Mouse (Mus musculus) layer of hippocampus, adult 9-11 months (tissue): ENCODE results near the gene Nol4l.

Experiments
- DNase-seq: peaks from one replicate; pipeline ENCODE4 v3.0.0; 2022

Gene Nol4l

DNA sequence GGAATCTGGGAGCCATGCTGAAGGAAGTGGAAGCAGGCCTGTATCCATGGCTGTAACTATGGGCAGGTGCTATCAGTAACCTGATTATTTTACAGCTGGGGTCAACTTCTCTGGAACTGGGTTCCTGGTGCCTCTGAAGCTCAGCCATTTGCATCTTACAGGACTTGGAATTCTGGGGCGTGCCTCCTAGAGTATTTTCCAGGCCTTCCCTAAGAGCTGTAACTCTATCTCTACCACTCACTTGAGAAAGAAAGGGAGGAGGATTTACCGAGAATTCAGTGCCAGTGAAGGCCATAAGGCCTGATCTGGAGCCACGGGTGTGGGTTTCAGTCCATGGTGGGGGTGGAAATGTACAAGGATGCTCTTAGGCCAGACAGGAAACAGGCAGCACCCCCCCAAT, 88.5 kb downstream of the Nol4l start:
- no peak for DNase-seq

DNA sequence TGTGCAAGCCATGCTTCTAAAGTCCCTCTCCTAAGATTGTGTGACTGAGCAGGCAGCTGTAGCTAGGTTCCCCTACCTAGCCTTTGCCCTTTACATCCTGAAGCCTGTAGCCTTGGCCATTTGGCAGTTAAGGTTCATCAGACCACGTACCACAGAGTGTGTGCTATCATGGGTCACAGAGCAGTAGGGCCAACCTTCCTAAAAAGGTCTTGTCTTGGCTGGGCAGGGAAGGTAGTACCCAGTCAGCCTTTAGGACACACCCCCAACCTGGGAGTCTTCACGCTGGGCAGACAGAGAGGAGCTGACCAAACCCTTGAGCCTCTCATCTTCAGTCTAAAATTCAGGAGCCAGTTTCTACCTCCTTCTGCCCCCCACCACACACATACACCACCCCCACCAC, 89.0 kb downstream of the Nol4l start:
- no peak for DNase-seq

DNA sequence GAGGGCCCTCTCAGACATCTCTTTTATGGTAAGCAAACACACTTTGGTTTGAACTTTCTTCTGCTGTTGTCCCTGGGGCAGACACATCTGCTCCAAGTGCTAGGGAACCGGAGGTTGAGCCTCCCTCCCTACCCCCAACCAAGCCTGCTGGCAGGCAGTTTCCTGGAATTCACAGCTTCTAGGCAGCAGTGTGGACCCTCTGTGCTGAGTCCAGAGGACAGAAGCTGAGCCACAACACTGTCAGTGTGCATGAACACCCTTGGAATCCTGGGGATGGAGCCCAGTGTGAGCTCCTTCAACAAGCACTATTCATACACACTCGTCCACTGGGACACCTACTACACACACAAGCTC, 92.5 kb downstream of the Nol4l start:
- DNase-seq: no peak

DNA sequence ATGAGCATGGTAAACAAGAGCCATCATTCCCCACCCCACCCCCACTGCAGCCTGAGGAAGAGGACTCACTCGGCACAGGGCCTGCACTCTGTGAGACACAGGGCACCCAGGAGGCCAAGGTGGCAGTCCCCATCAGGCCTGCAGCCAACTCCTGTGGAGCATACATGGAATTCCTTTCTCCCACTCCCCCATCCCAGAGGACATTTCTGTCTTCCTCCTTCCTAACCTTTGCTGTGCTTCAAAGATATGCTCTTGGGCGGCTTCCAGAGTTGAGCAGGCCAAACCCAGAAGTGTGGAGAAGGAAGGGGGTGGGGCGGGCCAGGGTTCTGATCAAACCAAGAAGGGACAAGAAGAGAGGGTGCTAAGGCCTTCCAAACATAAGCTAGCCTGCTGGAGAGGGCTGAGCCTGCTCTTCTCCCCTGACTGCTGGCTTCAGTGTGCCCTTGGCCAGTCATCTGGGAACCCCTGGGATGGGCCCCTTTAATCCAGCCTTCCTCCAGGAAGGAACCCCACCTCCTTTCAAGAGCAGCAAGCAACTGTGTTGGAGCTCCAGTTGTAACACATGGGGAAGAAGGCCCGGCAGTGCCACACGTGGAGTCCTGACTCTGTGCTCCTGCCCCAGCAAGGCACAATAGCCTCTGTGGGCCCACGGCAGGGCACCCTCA, 93.0 kb downstream of the Nol4l start:
- DNase-seq: no peak

DNA sequence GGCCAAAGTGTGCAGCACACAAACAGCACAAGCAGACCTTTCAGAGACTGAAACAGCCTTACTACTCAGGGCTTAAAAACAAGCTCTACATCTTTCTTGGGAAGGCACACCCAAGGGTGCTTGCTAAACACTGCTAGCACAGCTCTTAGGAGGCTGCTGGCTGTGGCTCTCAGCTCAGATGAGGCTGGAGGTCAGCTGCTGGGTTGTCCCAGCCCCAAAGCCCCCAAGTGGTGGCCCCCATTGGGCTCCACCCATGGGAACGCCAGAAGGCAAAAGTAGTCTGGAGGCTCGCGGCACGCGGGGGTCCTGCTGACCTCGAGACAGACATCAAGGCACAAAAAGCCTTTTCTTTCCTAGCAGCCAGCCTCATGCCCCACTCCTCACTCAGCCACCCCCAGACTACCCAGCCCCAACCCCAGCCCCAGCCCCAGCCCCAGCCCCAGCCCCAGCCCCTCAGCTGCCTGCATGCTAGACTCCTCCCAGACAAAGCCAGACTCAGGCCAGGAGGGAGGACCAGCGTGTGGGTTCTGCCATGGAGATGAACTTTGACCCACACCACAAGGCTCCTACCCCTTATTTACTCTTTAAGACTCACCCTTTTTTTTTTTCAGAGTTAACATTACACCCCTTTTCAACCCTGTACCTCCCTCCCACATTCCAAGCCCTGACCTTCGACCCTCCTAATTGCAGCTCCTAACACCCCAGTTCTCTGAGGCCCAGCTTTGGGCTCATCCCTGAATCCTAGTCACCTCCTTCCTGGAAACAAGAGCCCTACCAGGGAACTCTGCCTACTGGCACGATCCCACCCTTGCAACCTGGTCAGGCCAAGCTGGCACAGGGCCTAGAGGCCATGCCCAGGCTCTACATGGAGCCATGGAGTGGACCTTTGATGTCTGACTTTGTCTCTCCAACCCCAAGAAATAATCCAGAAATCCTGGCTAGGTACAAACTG, 94.6 kb downstream of the Nol4l start:
- DNase-seq: no peak

DNA sequence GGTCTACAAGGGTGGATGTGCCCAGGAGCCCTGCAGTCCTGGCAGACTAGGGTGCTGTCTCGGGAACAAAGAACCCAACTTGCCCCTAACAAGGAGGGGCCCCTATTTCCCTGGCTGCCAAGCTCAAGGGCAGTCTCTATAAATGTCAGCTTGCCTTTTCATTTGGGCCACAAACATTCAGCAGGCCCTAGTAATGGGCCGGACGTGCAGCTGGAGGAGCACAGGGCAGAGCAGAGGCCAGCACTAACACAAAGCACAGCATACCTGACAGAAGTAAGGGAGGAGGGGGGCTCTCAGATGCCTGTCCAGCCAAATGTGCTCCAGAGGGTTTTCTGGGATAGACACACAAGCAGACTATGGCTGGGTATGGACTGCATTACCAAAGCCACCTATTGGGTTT, 95.9 kb downstream of the Nol4l start:
- DNase-seq: no peak

DNA sequence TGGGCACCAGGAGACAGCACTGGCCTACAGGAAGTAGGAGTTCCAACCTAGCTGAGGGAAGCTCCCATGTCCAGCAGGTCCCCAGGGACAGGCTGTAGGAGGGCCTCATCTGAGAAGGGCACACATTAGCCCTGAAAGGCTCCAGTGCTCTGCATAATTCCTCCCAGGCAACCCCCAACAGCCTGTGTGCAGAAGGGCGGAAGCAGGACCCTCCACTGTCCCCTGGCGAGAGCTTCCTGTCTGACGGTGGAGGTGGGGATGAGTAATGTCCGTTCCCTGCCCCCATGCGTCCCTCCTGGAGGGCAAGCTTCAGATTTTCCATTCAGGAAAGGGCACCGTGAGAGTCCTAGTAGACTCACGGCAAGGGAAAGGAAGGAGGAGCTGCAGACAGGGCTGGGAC, 97.3 kb downstream of the Nol4l start:
- DNase-seq: no peak

DNA sequence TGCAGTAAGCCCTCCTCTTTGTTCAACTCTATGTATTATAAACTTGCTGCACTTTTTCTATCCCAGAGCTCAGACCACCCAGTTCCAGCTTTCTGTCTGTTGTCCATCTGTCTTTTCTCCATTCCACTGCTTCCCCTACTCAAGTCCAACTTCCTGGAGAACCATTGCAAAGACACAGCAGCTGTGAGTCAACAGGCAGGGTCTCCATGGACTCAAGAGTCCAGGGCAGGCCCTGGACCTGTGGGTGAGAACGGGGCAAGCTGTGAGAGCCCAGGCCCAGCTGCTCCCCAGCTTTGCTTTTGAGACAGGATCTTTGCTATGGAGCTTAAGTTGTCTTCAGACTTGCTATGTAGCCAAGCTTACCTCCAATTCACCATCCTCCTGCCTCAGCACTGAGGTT, 99.2 kb downstream of the Nol4l start:
- no peak for DNase-seq

DNA sequence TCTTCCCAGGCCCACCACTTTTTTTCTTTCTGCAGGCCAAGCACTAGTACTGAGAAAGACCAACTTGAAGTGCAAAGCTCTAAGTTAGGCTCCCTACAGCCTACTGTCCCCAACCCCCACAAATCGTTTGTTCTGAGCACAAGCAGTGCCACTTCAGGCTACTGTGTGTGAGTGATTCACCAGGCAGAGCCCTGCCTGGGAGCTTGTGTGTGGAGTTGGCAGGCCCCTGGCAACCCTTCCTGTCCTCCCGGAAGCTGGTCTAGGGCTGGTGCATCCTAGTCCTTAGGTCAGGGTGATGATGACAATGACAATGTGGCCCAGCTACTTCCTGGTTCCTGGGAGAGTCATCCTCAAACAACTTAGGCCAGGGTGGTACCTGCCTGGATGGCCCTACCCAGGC, 101.3 kb downstream of the Nol4l start:
- peak; percentile 54 for DNase-seq

DNA sequence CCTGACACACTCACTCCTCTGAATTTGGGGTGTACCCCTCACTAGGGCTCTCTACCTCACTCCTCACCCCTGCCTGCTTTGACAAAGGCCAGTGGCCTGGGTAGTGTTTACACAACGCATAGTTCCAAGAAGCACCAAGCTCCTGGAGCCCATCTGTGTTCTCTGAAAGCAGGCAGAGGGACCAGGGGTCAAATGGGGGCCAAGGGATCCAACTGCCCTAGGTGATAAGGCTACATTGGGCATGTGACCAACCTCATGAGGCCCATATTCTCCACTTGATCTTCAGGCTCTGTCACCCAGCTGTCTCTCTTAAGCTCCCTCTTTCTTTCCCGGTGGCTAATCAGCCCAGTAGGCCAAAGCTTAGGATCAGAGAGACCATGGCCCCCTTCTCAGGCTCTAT, 102.8 kb downstream of the Nol4l start:
- no peak for DNase-seq

DNA sequence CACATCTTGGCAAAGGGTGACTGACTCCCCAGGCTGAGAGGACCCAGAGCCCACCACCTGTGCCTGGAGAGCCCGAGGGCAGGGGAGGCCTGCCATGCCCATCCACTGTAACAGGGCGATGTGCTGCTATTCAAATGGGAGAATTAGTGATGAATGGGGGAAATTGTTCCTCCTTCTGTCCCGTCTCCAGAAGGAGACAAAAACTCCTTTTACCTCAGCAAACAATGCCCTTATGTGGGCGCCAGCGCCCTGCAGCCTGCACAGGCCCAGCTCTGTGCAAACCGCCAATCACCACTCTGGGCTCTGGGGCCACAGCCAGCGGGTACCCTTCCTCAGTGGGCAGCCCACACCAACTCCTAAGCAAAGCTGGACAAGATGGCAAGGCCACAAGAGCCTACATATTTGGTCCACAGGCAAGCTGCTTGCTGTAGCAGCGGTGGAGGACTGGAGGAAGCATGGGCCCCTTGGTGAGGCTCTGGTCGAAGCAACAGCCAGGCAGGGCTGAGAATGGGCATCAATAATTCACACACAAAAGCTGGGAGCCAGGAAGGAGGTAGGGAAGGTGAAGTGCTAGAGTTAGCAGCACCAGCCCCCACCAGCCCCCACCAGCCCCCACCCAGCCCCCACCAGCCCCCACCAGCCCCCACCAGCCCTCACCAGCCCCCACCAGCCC, 103.6 kb downstream of the Nol4l start:
- peak; percentile 85 for DNase-seq

DNA sequence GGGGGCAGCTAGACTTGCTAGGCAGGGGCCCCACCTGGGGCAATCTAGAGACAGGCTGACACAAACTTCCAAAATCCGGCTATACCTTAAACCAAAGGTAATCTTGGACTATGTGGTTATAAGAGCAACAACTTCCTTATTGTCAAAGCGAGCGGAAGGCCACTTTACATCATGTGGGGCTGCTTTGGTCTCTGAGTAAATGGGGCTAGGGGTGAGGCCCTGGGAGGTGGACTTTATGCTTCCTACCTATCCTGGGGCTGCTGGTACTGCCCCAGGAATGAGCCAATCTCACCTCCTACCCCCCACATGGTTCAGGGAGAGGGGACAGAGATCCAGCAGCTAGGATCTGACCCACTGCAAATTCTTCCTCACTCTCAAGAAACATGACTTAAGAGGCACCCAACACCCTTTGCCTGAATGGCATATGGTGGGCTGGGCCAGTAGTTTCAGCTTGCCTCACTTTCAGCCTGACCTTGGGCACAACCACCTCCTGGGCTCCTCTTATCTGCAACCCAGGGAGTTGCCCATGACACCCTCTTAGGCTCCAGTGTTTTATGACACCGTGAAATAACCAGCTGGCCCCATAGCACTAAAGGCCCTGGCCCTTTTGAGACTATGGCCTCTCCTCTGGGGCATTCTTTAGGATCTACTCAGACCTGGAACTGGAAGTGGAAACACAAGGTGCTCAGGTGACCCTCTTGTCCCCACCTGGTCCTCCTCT, 104.5 kb downstream of the Nol4l start:
- DNase-seq: no peak

DNA sequence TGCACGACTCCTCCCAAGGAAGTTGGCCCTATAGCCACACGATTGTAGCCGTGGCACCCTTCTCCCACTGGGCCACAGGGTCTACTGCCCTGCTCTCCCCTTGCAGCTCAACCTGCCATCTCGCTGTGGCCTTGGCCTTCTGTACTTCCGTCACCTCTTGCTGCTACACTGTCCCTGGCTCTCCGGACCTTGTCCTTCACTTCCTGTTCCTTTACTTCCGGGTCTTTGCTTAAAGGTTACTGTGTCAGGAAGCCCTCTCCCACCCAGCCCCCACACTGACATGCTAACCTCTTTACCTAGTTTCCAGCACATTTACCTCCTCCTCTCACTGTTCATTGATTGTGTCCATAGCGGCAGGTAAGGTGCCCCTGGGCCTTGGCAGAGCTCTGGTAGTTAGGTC, 105.2 kb downstream of the Nol4l start:
- no peak for DNase-seq

DNA sequence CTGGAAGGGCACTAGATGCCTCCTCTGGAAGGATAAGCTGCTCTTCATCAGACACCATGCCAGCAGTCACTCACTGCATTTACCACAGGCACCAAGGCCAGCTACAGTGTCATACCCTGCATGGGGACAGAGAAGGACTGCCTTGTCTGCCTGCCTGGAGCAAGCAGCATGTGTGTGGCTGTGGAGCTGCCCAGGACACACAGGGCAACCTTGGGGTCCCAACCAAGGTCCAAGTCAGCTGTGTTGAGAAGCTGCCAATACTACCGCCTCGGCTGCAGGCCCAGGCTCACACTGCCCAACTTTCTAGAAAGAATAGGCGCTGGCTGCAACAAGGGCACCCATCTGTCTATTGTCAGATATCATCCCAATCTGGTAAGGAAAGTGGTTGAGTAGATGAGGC, 106.7 kb downstream of the Nol4l start:
- peak; percentile 52 for DNase-seq

DNA sequence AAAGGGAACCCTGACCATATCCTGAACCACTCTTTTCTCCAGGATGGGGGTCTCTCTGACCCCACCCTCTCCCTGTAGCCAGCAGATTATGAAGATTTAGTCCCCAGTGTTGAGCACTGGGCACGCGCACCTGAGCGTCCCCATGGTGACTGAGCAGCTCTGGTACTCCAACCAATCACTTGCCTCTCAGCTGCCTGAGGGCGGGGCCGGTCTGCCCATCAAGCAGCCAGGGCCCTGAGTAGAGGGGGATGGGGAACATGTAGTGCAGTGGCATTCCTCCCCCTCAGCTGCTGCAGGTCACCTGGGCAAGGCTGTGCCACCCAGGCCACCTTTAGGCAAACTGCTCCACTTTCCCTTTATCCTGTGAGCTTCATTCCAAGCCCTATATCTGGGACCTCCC, 107.7 kb downstream of the Nol4l start:
- DNase-seq: peak; percentile 55

DNA sequence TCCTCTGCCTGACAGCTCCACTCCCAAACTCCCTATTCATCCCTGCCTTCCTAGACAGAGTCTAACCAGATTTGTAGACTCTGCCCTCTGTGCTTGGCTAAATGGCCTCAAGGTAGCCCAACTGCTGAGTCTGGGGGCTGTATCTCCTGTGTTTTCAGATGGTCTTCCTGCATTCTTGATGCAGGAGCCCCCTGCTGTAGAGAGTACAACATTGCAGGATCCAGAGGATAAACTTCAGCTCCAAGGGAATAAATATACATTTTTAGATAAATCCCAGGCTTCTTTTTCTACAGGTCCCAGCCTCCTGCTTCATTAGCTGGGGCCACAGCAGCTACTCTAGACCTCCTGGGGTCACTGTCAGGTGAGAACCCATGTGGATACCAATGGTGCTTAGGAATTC, 108.5 kb downstream of the Nol4l start:
- no peak for DNase-seq

DNA sequence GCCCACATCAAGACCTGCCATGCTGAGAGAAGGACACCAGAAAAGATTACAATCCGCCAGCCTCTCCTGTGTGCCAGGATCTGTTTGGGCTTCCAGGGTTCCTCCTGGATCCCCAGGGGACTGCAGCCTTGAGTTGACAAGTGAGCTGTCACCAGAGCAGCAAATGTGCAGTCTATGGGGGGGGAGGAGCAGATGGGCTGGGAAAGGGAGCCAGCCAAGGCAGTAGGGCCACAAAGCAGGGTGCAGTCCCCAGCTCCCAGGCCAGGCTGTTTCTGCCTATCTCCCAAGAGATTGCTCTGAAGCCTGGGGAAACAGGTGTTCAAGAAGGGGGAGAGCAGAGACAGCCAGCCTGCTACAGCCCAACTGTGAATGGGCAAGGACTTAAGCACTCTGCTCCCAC, 111.4 kb downstream of the Nol4l start:
- DNase-seq: peak; percentile 41

DNA sequence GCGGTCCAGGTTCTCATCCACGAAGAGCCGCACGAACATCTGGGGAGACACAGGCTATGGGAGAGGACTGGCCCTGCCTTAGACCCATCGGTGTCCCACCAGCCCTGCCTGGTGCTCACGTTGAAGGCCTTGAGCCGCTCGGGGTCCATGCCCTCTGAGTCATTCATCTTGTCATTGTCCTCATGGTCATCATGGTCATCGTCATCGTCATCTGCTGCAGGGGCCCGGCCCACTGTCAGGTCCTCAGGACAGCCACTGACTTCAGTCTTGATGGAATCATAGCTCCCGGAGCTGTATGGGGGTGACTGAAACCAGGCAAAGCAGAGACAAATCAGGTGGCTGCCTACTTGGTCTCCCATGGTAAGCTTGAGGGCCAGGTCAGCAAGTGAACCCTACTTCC, 111.9 kb downstream of the Nol4l start:
- no peak for DNase-seq

DNA sequence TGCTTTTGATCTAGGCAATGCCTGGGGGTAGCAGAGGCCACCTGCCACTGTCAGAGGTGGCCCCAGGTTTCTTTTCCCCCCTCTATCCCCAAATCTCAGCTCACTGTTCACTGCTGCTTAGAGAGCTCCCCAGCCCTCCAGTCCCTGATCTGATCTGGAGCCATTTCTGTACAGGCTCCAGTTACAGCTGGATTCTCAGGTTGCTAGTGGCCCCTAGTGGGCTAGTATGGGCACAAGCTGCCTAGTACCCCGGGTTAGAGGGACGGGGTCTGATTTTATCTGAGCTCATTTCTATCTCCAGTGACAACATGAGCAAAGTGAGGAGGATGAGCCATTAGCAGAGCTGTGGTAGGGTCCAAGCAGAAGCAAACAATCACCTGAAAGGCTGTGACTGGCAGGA, 115.2 kb downstream of the Nol4l start:
- DNase-seq: no peak

DNA sequence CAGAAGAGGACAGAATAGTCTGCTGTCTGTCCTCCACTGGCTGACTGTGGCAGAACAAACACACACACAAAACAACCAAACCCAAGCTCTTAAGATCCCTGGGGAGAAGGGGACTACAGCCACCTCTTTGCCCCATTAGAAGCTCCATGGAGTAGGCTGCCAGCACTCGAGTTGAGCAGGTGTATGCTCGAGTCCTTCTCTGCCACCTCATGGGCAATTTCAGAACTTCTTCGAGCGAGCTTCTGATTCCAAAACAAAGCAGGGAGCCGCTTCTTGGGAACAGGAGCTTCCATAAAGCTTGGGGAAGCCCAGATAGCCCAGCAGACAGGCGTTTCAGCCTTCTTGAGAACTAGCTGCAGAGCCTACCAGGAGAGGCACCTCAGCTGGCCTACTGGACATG, 117.2 kb downstream of the Nol4l start:
- DNase-seq: no peak

DNA sequence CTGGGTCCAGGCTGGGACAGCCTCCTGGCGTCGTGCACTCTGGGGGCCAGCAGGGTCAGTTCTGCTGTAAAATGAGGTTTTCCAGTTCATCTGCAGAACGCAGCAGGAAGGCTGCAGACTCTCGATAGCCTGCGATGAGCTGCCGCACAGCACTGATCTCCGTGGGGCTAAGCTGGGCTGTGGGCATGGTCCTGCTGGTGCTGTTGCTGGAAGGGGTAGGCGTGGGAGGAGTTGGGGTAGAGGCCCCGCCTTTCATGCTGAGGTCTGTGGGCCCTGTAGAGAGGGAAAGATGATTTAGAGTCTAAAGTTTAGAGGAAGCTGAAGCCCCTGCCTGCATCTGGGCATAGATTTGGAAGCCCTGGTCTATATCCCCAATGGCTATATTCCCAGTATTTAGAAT, 118.2 kb downstream of the Nol4l start:
- no peak for DNase-seq

DNA sequence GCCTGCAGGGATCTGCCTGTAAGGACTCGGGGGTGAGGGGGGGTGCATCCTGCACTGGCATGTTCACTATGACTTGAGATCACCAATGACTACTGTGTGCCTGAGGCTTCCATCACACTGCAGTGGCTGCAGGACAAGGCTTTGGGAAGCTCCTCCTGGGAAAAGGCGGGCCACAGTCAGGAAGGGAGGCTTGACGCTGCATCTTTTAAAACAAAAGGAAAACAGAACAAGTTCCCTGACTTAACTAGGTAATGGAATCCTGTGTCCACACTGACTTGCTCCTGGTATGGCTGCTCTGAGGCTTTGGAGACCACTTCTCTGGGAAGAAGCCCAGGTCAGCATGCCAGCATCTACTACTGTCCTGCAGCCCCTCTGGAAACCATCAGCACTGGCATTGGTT, 120.8 kb downstream of the Nol4l start:
- DNase-seq: no peak

DNA sequence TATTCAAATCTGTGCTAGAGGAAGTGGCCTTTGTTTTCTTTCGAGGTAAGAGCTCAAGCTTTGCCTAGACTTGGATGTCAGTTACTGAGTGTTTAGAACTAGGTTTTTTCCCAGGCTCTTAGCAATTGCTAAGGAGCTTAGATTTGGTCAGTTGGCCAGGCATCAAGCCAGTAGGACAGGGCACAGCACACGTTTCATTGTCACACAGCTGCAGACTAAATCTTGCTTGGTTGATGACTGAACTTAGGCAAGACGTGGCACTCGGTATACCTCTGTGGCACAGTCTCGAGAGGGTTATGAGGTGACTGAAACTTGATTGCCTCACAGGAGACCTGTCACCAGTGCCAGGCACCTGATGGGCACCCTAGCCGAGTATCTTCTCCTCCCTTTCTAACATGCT, 122.9 kb downstream of the Nol4l start:
- no peak for DNase-seq
